Mouse (Mus musculus): ENCODE measurements at regions not wholly inside any gene's neighbourhood (a gene's known extent, or its start where the extent isn't known, plus 50 kb on each side); places are given as distances from the start of the nearest gene placed in this dataset.

- TF ChIP-seq CTCF (IDR thresholded peaks at IDR 0.05; ENCODE audit: low read depth, low read length) (no peak), POLR2A (IDR thresholded peaks at IDR 0.05; ENCODE audit: extremely low read depth, insufficient read depth, low read length) (no peak)
These were observed 113.8 kb upstream of the Dcbld2 start for GRCm38 (mm10) chr16:58294457-58294856.
